Mouse (Mus musculus) midbrain, embryonic 15.5 days (tissue): ENCODE results near the gene Pan3. TPM values are rescaled to one million over a fixed set of nuclear protein-coding genes. Genes with fewer than 3 reads are reported as not detected.

ENCODE experiments used
- ATAC-seq: fragments of 200-750 bp; cut with Nextera tagmentation; replicated peaks from 2 replicates; pipeline ENCODE4 v1.8.0; 2017; ENCODE audit warnings: moderate TSS enrichment
- H3K27ac ChIP-seq: fragments of 300-500 bp; sonication (generic); 2 replicates; pipeline ENCODE4 v1.5.1; 2015; ENCODE audit warnings: mild to moderate bottlenecking, inconsistent platforms
- H3K27me3 ChIP-seq: fragments of 300-500 bp; sonication (generic); replicated peaks from 2 replicates; pipeline ENCODE4 v1.6.1; 2015; ENCODE audit warnings: inconsistent platforms
- H3K36me3 ChIP-seq: fragments of 300-500 bp; sonication (generic); replicated peaks from 2 replicates; pipeline ENCODE4 v1.6.1; 2015; ENCODE audit warnings: inconsistent platforms
- H3K4me1 ChIP-seq: fragments of 300-500 bp; sonication (generic); 2 replicates; pipeline ENCODE4 v1.6.1; 2015; ENCODE audit warnings: inconsistent platforms
- H3K4me2 ChIP-seq: fragments of 300-500 bp; sonication (generic); 2 replicates; pipeline ENCODE4 v1.6.1; 2015; ENCODE audit warnings: inconsistent platforms, mild to moderate bottlenecking, moderate library complexity
- H3K4me3 ChIP-seq: fragments of 300-500 bp; sonication (generic); 2 replicates; pipeline ENCODE4 v1.5.1; 2015; ENCODE audit warnings: mild to moderate bottlenecking, inconsistent platforms
- H3K9ac ChIP-seq: fragments of 300-500 bp; sonication (generic); 2 replicates; pipeline ENCODE4 v1.6.1; 2015; ENCODE audit warnings: mild to moderate bottlenecking, inconsistent platforms
- H3K9me3 ChIP-seq: fragments of 300-500 bp; sonication (generic); 2 replicates; pipeline ENCODE4 v1.6.1; 2016; ENCODE audit warnings: inconsistent platforms
- WGBS: fragments of 180-500 bp; shearing (Covaris S2); methylation state at CpG from one replicate; pipeline ENCODE4 v1.1.7; 2015; ENCODE audit warnings: mixed read lengths; 5-methylcytosine and 5-hydroxymethylcytosine counted together
- polyA plus RNA-seq: library from polyadenylated mRNA; unstranded; fragments of >200 nt; fragmentation: Nextera tagmentation; extraction: Ambion mirVana; gene quantifications from 2 replicates; pipeline ENCODE4 v1.2.1, GENCODE M21; 2015

Pan3 gene
- polyA plus RNA-seq, 1 experiment from 2014 or later = 66.0 TPM

GRCm38 (mm10) chr5:147436491-147436890 is 6.5 kb downstream of the Pan3 start:
- H3K9me3 ChIP-seq = no peaks in the 10 kb centered on the region
- peaks cover 52% of the 10 kb centered on the region for H3K4me1 ChIP-seq
- no peak overlapping the region; the same call in 1 of the 2 replicates for H3K27ac ChIP-seq
- no peak overlapping the region for H3K9ac ChIP-seq
- H3K27me3 ChIP-seq = no peaks in the 10 kb centered on the region
- no peaks in the 10 kb centered on the region for H3K36me3 ChIP-seq
- WGBS = 54% methylated on average over 5 of the region's 5 CpGs
- no peak overlapping the region for H3K4me2 ChIP-seq
- ATAC-seq = no peak
- no peak overlapping the region for H3K4me3 ChIP-seq

- no peak overlapping the region for H3K4me3 ChIP-seq
- ATAC-seq = no peak
- H3K27me3 ChIP-seq = no peaks in the 10 kb centered on the region
- H3K4me2 ChIP-seq = no peak overlapping the region
- no peak overlapping the region for H3K27ac ChIP-seq
- peaks cover 26% of the 10 kb centered on the region; the same call in 1 of the 2 replicates for H3K4me1 ChIP-seq
- no peaks in the 10 kb centered on the region for H3K36me3 ChIP-seq
- H3K9ac ChIP-seq = no peak overlapping the region
- 81% methylated on average over 3 of the region's 3 CpGs for WGBS
- no peaks in the 10 kb centered on the region for H3K9me3 ChIP-seq
Observed at GRCm38 (mm10) chr5:147440996-147441507, 11.1 kb downstream of the Pan3 start.

GRCm38 (mm10) chr5:147441979-147442378 is 12.0 kb downstream of the Pan3 start:
- Histone ChIP-seq H3K27ac (no peak overlapping the region), H3K36me3 (no peaks in the 10 kb centered on the region), H3K27me3 (no peaks in the 10 kb centered on the region), H3K4me2 (no peak overlapping the region), H3K4me3 (no peak overlapping the region), H3K4me1 (peaks cover 16% of the 10 kb centered on the region; the same call in 1 of the 2 replicates), H3K9me3 (no peaks in the 10 kb centered on the region), H3K9ac (no peak overlapping the region)
- 93% methylated on average over 1 of the region's 1 CpGs for WGBS
- ATAC-seq = no peak

GRCm38 (mm10) chr5:147442741-147443140 is 12.8 kb downstream of the Pan3 start:
- Histone ChIP-seq H3K9ac (no peak overlapping the region), H3K9me3 (no peaks in the 10 kb centered on the region), H3K36me3 (no peaks in the 10 kb centered on the region), H3K4me1 (peaks cover 12% of the 10 kb centered on the region), H3K27ac (no peak overlapping the region), H3K4me3 (no peak overlapping the region), H3K27me3 (no peaks in the 10 kb centered on the region), H3K4me2 (no peak overlapping the region)
- ATAC-seq = no peak
- WGBS = 74% methylated on average over 4 of the region's 4 CpGs

GRCm38 (mm10) chr5:147444298-147444697 is 14.3 kb downstream of the Pan3 start:
- no peaks in the 10 kb centered on the region for H3K9me3 ChIP-seq
- H3K36me3 ChIP-seq = no peaks in the 10 kb centered on the region
- 84% methylated on average over 6 of the region's 6 CpGs for WGBS
- peaks cover 9% of the 10 kb centered on the region; the same call in 1 of the 2 replicates for H3K4me1 ChIP-seq
- no peak overlapping the region for H3K4me3 ChIP-seq
- H3K27ac ChIP-seq = no peak overlapping the region
- no peak overlapping the region for H3K9ac ChIP-seq
- no peak for ATAC-seq
- no peak overlapping the region for H3K4me2 ChIP-seq
- no peaks in the 10 kb centered on the region for H3K27me3 ChIP-seq

- 82% methylated on average over 2 of the region's 2 CpGs for WGBS
- Histone ChIP-seq H3K9me3 (no peaks in the 10 kb centered on the region), H3K27ac (no peak overlapping the region), H3K4me3 (no peak overlapping the region), H3K27me3 (no peaks in the 10 kb centered on the region), H3K4me1 (peaks cover 9% of the 10 kb centered on the region; the same call in 1 of the 2 replicates), H3K36me3 (no peaks in the 10 kb centered on the region), H3K9ac (no peak overlapping the region), H3K4me2 (no peak overlapping the region)
- ATAC-seq = no peak
Observed at GRCm38 (mm10) chr5:147444757-147445156, 14.8 kb downstream of the Pan3 start.

- 83% methylated on average over 4 of the region's 4 CpGs for WGBS
- no peak overlapping the region for H3K27ac ChIP-seq
- H3K4me2 ChIP-seq = no peak overlapping the region
- no peak for ATAC-seq
- H3K9ac ChIP-seq = no peak overlapping the region
- H3K36me3 ChIP-seq = no peaks in the 10 kb centered on the region
- no peaks in the 10 kb centered on the region for H3K27me3 ChIP-seq
- no peak overlapping the region for H3K4me3 ChIP-seq
- H3K9me3 ChIP-seq = no peaks in the 10 kb centered on the region
- H3K4me1 ChIP-seq = peaks cover 9% of the 10 kb centered on the region; the same call in 1 of the 2 replicates
Observed at GRCm38 (mm10) chr5:147445252-147445651, 15.3 kb downstream of the Pan3 start.

GRCm38 (mm10) chr5:147448526-147448925 is 18.6 kb downstream of the Pan3 start:
- WGBS = 42% methylated on average over 4 of the region's 4 CpGs
- Histone ChIP-seq H3K4me1 (peaks cover 9% of the 10 kb centered on the region; the same call in 1 of the 2 replicates), H3K4me3 (no peak overlapping the region), H3K27ac (no peak overlapping the region), H3K36me3 (no peaks in the 10 kb centered on the region), H3K4me2 (no peak overlapping the region), H3K9ac (no peak overlapping the region), H3K27me3 (no peaks in the 10 kb centered on the region), H3K9me3 (no peaks in the 10 kb centered on the region)
- ATAC-seq = no peak

GRCm38 (mm10) chr5:147448933-147449332 is 19.0 kb downstream of the Pan3 start:
- Histone ChIP-seq H3K9ac (no peak overlapping the region), H3K27me3 (no peaks in the 10 kb centered on the region), H3K4me1 (peaks cover 9% of the 10 kb centered on the region; the same call in 1 of the 2 replicates), H3K4me3 (no peak overlapping the region), H3K4me2 (no peak overlapping the region), H3K36me3 (no peaks in the 10 kb centered on the region), H3K9me3 (no peaks in the 10 kb centered on the region), H3K27ac (no peak overlapping the region)
- WGBS = 63% methylated on average over 4 of the region's 4 CpGs
- ATAC-seq = no peak

- H3K9me3 ChIP-seq = no peaks in the 10 kb centered on the region
- H3K4me2 ChIP-seq = no peak overlapping the region
- H3K27ac ChIP-seq = no peak overlapping the region
- H3K9ac ChIP-seq = no peak overlapping the region
- H3K36me3 ChIP-seq = no peaks in the 10 kb centered on the region; the same call in 1 of the 2 replicates
- WGBS = 93% methylated on average over 4 of the region's 4 CpGs
- ATAC-seq = no peak
- no peaks in the 10 kb centered on the region for H3K27me3 ChIP-seq
- H3K4me1 ChIP-seq = no peaks in the 10 kb centered on the region
- H3K4me3 ChIP-seq = no peak overlapping the region
Observed at GRCm38 (mm10) chr5:147456491-147456890, 26.5 kb downstream of the Pan3 start.

GRCm38 (mm10) chr5:147459821-147460567 is 30.0 kb downstream of the Pan3 start:
- Histone ChIP-seq H3K9ac (no peak overlapping the region), H3K27me3 (no peaks in the 10 kb centered on the region), H3K4me3 (no peak overlapping the region), H3K9me3 (no peaks in the 10 kb centered on the region), H3K4me1 (no peaks in the 10 kb centered on the region), H3K4me2 (no peak overlapping the region), H3K27ac (no peak overlapping the region), H3K36me3 (no peaks in the 10 kb centered on the region; the same call in 1 of the 2 replicates)
- no peak for ATAC-seq
- 68% methylated on average over 4 of the region's 4 CpGs for WGBS

- H3K27ac ChIP-seq = no peak overlapping the region
- no peaks in the 10 kb centered on the region for H3K9me3 ChIP-seq
- H3K4me2 ChIP-seq = no peak overlapping the region
- no peaks in the 10 kb centered on the region for H3K27me3 ChIP-seq
- no peak for ATAC-seq
- WGBS = 82% methylated on average over 3 of the region's 3 CpGs
- H3K4me1 ChIP-seq = no peaks in the 10 kb centered on the region
- no peaks in the 10 kb centered on the region for H3K36me3 ChIP-seq
- no peak overlapping the region for H3K4me3 ChIP-seq
- H3K9ac ChIP-seq = no peak overlapping the region
Observed at GRCm38 (mm10) chr5:147463251-147463650, 33.3 kb downstream of the Pan3 start.

GRCm38 (mm10) chr5:147466361-147466760 is 36.4 kb downstream of the Pan3 start:
- H3K4me3 ChIP-seq = no peak overlapping the region
- no peaks in the 10 kb centered on the region for H3K4me1 ChIP-seq
- no peak overlapping the region for H3K9ac ChIP-seq
- no peaks in the 10 kb centered on the region for H3K9me3 ChIP-seq
- no peak overlapping the region for H3K27ac ChIP-seq
- H3K27me3 ChIP-seq = no peaks in the 10 kb centered on the region
- H3K4me2 ChIP-seq = no peak overlapping the region
- ATAC-seq = no peak
- H3K36me3 ChIP-seq = no peaks in the 10 kb centered on the region
